Mouse (Mus musculus) ovary, postnatal 10 days (tissue): ENCODE results near the gene Ankrd33b.

Experiments used
- DNase-seq: peaks from one replicate; pipeline ENCODE4 v3.0.0; 2022; ENCODE audit warnings: low spot score

The Ankrd33b gene

DNA sequence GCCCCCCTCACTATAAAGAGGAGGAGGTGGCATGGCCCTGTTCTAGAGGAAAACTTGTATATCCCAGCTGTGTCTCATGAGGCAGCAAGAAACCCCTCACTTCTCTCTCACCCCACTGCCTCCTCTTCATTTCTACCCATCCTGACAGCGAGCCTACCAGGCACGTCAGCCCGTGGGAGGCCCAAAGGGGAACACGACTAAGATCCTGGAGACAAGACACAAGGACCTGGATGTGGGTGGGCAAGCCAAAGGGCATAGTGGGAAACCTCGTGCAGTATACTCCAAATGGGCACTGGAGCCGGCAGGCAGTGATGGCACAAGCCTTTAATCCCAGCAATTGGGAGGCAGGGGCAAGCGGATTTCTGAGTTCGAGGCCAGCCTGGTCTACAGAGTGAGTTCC is 1.0 kb upstream of the Ankrd33b start:
- DNase-seq, result no peak

DNA sequence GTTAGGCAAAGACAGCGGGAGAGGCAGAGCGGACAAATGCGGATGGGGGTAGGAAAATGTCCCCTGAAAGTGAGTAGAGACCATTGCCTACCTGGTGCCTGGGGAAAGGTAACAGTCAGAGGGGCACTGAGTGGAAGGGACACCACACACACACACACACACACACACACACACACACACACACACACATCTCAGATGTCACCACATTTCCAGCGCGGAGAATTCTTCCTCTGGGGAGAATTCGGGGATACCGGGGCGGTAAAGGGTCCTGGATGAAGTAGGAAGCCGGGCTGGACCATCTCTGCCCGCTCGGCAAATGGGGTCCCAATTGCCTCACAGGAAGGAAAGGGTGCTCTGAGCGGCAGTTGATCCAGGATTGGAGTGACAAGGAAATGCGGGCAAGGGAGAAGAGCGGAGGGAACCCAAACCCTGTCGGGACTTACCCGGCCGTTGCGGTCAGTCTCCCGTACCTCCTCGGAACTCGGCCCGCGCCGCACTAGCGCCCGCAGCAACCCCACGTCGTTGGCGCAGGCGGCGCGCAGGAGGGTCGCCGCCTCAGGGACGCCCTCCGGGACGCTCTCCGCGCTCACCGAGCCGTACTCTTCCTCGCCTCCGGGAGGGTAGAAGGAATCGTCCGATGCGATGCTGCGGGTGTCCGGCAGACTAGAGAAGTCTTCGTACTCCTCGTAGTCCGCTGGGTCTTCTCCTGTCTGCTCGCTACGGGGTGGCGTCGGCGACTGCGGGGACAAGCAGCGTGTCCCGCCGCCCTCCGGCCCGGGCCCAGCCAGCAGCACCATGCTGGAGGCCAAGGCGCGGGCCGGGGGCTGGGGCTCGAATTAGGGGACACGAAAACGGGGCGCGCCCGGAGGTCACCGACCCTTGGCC is 688 bp downstream of the Ankrd33b start:
- DNase-seq, result no peak

DNA sequence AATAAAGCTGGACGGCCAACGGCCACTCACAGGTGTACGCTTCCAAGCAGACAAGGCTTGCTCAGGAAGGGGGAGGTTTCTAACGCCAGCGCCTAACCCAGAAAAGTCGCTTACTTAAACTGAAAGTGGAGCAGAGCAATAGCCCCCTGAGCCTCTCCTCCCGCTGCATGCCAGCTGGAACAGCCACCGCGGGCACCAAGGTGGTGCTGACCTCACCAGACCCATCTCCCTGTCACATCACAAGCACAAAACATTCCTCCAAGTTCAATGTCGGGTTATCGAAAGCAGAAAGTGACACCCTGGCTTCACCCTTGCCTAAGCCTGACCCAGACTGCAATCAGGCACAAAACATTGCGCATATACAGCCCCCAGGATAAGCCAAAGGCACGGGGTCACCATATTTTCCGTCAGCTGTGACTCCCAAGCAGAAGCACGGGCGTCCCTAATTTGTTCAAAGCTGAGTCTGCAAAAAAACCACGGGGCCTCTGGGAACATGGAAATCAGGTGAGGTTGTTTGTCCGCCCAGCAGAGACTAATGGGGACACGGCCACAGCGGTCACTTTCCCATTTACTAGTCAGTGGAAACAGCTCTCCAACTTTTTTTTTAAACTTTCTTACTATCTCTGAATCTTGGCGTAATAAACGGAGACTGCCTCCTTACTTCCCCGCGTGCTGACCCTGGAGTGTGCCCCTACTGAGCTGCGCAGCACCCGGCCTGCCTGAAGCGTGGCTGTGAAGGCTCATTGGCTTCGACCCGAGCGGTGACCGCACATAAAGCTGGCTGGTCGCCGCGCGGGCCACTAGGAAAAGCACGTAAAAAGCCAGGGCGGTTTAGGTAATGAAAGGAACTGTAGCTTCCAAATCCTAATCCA is 1.6 kb downstream of the Ankrd33b start:
- no peak for DNase-seq

DNA sequence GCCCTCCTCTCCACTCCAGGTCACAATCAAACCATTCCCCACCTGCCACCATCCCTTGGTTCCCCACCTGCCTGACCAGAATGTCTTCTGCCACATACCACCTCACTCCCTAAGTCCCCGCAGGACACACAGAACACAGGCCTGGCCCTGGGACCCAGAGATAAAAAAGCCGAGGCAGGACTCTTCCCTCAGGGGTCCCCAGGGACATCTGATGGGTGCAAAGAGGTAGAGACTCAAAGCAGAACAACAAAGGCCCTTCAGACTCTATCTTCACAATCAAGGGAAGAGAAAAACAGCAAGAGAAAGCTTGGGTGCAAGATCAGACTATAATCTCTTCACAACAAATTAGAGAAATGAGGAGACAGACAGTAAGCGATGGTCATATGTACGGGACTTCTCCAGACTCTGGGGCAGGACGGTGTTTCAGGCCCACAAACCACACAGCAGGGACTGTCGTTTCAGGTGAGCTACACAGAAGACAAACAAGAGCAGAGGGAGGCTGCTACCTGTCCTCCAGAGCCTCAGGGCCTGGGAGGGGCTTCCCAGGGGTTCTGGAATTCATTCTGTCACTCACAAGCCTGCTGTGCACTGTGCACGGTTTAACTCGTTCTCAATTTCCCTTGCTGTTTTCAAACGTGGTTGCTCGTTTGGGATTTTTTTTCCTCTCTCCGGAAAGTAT is 2.3 kb downstream of the Ankrd33b start:
- DNase-seq, result no peak

DNA sequence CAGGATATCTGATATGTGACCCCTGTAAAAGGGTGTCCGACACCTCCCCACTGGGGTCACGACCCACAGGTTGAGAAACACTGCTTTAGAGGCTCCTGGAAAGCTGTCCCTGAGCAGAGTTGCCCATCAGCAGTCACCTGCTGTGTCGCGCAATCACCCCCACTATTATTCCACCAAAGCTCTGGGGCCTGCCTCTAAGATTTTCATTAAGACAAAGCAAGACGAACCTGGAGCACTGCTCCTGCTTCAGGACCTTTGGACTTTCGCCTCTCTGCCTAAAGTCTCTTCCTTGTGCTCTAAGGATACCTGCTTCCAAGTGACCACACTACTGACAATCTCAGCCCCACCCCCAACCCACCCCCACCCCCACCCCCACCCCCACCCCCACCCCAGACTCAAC is 3.1 kb downstream of the Ankrd33b start:
- DNase-seq, result no peak

DNA sequence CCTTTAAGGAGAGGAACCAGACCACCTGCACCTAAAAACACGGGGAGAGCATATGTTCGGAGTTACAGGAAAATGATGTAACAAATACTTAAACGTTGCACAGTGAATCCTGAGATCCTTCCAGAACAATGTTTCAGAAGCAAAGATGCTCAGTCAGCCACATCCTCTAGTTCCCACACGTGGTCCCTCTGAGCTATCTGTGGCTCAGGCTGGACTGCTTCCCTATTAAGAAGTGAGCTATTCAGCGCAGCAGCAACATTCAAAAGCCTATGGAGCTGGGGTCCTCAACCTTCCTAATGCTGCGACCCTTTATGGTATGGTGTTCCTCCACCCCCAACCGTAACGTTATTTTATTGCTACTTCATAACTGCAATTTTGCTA is 3.6 kb downstream of the Ankrd33b start:
- no peak for DNase-seq

DNA sequence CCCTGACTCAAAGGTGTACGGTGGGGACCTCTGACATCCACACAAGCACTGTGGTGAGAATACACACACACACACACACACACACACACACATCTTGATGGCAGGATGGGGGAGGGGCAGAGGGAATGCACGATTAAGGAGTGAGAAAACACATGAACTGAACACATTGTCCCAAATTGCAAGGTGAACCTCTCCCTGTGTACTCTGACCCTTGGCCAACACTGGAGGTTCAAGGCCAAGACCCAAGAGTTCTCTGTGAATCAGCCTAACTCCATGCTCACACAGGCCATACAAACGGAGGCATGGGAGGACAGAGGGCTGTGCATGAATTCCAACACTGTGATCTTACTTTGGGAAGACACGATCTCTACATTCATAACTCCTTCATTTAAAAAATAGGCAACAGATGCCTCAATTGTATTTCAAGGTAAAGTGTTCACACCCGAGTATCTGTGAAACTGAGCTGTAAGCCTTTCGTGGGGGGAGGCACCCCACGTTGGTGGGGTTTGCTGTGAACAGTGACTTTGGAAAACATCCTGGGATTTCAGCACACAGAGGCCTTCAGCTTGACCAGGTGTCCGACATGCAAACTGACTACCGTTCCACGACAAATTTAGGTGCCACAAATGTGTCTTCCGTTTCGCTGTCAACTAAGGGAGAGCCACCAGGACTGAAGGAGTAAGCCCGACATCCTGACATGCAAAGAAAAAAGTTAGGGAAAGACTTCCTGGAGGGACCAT is 4.1 kb downstream of the Ankrd33b start:
- DNase-seq, result no peak

DNA sequence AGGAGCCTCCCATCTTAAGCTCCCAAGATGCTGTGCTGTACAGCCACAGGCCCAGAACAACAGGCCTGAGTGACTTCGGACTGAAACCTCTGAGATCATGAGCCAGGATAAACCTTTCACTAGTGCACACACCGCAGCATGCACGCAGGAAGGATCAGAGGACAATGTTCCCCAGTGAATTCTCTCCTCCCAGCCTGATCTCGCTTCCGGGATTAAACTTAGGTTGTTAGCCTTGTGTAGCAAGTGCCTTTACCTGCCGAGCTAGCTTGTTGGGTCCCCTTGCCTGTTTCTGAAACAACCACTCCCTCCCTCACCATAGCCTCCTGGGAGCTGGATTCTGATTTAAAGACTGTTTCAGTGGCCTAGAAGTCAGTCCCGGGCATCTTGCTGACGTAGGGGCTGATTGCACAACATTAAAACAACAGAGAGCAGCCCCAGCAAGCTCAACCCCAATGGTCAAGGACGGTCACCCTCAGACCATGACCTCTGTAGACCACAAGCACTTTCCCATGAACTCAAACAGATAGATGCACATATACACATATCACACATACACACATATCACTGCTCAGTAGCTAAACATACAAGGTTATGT is 6.2 kb downstream of the Ankrd33b start:
- DNase-seq, result no peak

DNA sequence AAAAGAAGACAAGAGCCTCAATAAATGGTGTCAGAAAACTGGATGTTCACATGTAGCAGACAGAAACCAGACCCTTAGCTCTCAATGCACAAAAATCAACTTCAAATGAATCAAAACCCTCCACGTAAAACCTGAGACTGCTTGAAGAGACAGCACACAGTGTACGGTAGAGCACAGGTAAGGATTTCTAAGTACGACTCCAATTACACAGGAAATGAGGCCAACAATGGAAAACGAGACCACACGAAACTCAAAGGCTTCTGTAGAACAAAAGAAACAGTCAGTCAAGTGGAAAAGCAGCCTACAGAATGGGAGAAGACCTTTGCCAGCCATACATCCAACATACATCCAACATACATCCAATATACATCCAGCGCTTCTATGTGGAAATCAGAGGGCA is 6.9 kb downstream of the Ankrd33b start:
- no peak for DNase-seq

DNA sequence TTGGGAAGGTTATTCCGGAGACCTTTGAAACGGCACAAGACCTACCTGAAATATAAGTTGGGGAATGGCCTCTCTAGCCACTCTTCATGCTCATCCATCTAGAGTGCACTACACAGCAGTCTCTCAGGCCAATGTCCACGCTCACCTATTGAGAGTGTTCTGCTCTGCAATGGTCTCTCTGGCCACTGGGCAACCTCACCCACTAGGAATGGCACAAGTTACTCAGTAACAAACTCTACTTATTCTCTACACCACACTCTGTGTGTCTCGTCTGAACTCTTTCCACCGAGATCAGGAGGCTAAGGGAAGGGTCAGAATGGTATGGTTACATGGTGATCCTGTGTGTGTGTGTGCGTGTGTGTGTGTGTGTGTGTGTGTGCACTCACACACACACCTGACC is 7.7 kb downstream of the Ankrd33b start:
- DNase-seq, result no peak

DNA sequence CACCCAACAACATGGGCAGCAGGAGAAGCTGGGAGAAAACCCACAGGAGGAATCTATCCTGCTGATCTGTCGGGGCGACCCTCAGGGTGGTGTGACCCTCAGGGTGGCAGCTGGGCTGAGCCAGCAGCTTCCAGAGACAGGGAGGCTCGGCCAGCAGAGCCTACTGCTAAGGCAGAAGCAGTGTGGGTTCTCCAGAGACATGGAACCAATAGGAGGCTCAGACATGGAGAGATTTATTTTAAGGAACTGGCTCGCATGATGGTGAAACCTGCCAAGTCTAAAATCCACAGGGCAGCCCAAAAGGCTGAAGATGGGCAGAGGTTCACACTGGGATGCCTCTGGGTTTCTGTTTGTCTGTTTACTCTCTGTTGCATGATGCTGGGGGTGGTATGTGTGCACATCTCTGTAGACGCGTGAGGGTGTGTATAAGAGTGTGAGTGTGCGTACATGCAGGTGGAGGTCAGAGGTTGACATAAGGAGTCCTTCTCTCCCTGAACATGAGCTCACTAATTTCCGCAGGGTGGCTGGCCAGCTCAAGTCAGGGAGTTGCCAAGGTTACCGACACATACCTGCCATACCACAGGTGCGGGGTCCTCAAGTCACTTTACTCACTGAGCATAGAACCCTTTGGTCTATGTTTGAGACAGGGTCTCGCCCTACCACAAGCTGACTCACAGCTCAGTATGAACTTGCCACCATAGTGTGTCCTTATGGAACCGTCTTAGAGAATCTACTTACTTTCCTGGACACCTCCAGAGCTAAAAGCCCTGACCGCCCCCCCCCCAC is 14.8 kb downstream of the Ankrd33b start:
- DNase-seq, result no peak

DNA sequence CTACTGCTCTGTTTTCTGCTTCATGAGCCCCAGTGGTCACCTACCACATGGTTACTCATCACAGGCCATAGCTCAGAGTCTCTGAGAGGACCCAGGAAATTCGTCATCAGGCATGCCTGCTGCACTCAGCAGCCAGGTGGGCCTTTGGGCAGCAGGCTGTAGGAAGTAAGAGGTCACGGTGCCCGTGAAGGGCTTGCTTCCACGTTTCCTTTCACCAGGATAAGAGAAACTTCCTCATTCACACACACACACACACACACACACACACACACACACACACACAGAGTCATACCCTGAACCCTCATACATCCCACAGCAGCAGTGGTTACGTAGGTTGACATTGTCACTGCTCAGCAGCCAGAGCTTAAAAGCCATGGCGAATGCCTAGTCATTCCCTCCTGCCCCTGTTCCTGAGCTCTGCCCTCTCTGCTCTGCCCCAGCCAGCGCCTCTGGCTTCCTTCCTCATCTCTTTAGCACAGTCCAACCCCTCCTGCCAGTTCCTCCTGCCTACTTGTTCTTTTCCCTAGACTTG is 17.6 kb downstream of the Ankrd33b start:
- no peak for DNase-seq

DNA sequence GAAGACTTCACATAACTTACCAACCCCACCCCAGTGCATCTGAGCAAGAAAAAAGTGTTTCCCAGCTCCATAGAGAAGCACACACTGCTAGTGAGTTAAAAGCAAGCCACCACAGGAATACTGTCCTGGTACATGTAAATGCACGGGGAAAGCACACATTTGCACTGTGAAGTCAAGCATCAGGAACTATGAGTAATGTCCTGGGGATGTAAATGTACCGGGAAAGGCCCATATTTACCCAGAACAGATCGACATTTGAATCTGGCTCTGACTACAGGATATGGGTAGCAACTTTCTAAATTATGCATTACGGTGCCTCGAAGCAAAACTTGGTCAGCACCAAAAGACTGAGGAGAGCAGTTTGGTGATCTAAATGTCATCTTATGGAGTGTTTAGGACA is 18.5 kb downstream of the Ankrd33b start:
- DNase-seq, result no peak

DNA sequence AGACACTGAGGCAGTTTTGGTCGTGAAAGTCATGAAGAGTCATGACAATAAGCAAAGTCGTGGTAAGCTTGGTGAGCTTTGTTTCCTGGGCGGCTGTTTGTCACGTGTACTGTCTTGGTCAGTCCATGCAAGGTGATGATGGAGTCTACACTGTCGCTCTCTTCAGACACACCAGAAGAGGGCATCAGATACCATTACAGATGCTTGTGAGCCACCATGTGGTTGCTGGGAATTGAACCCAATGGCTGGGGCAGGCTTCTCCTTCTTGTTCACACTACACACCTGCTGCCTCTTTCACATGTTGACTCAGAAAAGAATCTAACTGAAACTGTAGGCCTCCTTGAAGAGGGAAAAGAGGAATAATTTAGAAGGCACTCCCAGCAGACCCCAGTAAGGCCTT is 19.3 kb downstream of the Ankrd33b start:
- DNase-seq, result no peak

DNA sequence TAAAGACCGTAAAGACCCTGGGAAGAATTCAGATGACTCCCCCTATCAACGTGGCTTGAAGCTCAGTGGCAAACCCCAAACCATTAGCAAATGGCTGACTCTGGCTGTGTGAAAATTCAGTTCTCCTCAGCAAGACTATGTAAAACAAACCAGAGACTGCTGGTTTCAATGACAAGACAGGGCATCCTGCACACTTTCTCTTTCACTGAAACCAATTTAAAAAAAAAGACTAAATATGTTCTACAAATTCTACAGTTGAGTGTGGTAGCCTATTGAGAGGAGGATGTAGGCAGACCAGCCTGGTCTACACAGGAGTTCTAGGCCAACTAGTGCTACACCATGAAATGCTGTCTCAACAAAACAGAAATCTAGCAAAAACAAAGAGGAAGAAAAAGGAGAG is 21.0 kb downstream of the Ankrd33b start:
- DNase-seq, result no peak

DNA sequence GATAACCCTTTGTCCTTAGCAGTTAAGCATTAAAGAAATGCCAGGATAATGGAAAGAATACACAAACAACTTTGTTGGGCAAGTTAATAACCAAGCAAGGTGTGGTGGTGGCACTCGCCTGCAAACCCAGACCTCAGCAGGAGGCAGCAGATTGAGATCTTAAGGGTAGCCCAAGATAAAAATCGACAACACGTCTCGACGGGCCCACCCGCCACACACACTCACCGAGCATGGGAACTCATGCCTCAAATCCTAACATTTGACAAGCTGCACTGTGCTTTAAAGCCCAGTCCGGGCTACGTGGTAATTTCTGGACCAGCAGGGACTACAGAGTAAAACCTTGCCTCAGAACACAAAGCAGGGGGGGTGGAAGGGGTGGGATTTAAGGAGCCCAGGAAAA is 22.2 kb downstream of the Ankrd33b start:
- no peak for DNase-seq

DNA sequence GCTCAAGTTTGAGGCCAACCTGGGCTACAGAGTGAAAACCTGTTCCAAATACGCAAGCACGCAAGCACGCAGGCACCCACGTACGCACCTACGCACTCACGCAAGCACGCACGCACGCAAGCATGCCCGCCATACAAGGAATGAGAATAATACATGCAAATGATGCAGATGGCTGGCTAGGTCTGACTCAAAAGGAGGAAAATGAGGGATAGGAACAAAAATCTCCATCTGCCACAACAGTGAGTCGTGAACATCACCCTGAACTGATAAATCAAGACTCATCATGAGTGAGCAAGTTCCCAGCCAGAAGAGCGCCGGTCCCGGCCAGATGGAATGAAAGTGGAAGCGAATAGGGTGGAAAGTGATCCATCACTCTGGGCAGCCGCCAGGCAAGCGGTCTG is 22.7 kb downstream of the Ankrd33b start:
- no peak for DNase-seq

DNA sequence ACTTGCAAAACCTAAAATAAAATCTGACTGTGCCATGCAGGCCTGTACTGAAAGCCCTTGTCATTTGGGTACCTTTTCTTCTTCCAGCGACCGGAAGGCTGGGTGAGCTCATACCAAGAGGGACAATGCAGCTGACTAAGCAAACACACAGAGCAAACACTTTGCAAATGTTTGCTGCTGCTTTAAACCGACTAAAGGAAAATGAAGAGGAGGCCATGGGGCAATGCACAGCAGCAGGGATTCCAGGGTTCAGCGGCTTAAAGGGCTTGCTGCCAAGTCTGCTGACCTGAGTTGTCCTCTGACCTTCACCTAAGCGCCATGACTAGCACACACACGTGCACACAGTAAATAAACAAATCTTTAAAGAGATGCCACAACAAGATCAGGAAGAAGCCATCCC is 23.9 kb downstream of the Ankrd33b start:
- no peak for DNase-seq

DNA sequence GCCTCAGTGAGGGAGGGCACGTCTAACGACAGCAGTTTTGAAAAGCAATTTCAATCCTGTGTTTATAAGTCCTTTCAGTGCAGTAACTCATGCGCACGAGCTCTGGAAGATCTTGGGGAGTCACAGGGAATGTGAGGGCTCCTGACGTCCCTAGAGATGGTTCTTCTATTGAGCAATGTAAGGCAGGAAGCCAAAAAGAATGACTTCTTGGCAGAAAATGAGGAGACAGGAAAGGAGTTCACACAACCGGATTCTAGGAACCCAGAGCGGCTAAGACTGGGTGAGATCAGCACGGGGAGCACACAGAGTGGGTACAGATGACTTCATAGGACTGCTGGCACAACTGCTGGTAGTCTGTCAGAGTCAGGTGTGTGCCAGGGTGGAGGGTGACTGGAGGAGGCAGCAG is 25.0 kb downstream of the Ankrd33b start:
- no peak for DNase-seq

DNA sequence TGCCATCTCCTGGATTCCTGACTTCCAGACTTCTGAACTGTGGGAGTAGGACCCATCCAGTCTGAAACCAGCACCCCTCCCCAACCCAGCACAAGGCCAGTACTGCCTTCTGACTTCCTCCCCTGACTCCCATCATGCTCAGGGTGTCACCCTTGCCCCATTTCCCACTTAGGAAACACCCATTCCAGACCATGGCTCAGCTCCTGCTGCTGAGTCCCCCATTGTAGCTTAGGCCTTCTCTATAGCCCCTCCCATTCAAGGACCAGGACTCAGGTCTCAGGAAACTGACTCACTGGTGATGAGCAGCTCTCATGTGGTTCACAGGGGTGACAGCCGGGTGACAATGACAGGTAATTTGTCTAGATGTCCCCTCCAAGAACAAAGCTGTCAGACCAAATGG is 25.5 kb downstream of the Ankrd33b start:
- DNase-seq, result no peak
